Mouse (Mus musculus) heart, embryonic 10.5 days (tissue): ENCODE measurements around the gene Klhl7. TPM values are rescaled to one million over a fixed set of nuclear protein-coding genes. Genes with fewer than 3 reads are reported as not detected.

Source experiments
- DNase-seq: peaks from one replicate; pipeline ENCODE4 v3.0.0-alpha.2; 2017; ENCODE audit warnings: low spot score
- H3K27ac ChIP-seq: fragments of 300-500 bp; sonication (generic); 2 replicates; pipeline ENCODE4 v1.5.1; 2016; ENCODE audit warnings: mild to moderate bottlenecking
- H3K27me3 ChIP-seq: fragments of 300-500 bp; sonication (generic); 2 replicates; pipeline ENCODE4 v1.6.1; 2016; ENCODE audit warnings: mild to moderate bottlenecking; ENCODE audit not compliant: poor library complexity, insufficient read depth, severe bottlenecking
- H3K36me3 ChIP-seq: fragments of 300-500 bp; sonication (generic); 2 replicates; pipeline ENCODE4 v1.6.1; 2016; ENCODE audit warnings: mild to moderate bottlenecking, moderate library complexity
- H3K4me1 ChIP-seq: fragments of 300-500 bp; sonication (generic); 2 replicates; pipeline ENCODE4 v1.6.1; 2016; ENCODE audit warnings: mild to moderate bottlenecking
- H3K4me3 ChIP-seq: fragments of 300-500 bp; sonication (generic); 2 replicates; pipeline ENCODE4 v1.5.1; 2016; ENCODE audit warnings: mild to moderate bottlenecking, moderate library complexity
- H3K9me3 ChIP-seq: fragments of 300-500 bp; sonication (generic); 2 replicates; pipeline ENCODE4 v1.6.1; 2016; ENCODE audit warnings: mild to moderate bottlenecking, moderate library complexity
- WGBS: fragments of 180-500 bp; shearing (Covaris S2); methylation state at CpG from one replicate; pipeline ENCODE4 v1.1.7; 2016; 5-methylcytosine and 5-hydroxymethylcytosine counted together
- polyA plus RNA-seq: library from polyadenylated mRNA; unstranded; fragments of >200 nt; fragmentation: Nextera tagmentation; extraction: Ambion mirVana; gene quantifications from 2 replicates; pipeline ENCODE4 v1.2.1, GENCODE M21; 2016

Klhl7 gene
- polyA plus RNA-seq, 1 experiment from 2014 or later, result 45.0 TPM

DNA sequence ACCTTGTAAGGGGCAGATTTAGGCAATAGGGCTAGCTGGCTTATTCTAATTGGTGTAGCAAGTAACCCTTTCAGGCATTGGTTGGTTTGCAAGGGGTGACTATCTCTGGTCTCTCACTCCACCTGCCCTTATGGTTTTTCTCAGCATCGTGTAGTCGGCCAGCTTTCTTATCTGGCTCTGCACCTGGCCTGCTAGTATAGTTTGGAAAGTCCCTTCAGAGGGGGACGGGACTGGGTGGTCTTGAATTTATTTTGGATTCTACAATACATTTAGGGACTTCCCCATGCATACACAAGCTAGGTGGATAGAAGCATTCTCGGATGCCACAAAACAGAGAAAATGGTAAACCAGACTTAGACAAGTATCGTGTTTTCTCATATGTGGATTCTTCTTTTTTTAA is 46.6 kb downstream of the Klhl7 start:
- Histone ChIP-seq H3K4me1 (peaks cover 6% of the 10 kb centered on the region; the same call in 1 of the 2 replicates), H3K27ac (no peak overlapping the region), H3K9me3 (no peaks in the 10 kb centered on the region), H3K4me3 (no peak overlapping the region), H3K27me3 (no peaks in the 10 kb centered on the region), H3K36me3 (peaks cover 72% of the 10 kb centered on the region)
- no peak for DNase-seq
- WGBS, result 78% methylated on average over 5 of the region's 5 CpGs

DNA sequence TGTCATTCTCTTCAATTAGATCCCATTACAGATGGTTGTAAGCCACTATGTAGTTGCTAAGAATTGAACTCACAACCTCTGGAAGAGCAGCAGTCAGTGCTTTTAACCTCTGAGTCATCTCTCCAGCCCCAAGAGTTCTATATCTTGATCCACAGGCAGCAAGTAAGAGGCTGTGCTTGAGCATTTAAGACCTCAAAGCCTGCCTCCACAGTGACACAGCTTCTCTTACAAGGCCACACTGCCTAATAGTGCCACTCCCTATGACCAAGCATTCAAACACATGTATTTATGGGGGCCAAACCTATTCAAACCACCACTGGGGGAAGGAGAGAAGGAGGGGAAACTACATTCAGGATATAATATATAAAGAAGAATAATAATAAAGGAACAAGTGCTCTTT is 51.8 kb downstream of the Klhl7 start:
- no peak overlapping the region for H3K27ac ChIP-seq
- H3K4me3 ChIP-seq, result no peak overlapping the region
- no peaks in the 10 kb centered on the region for H3K4me1 ChIP-seq
- H3K36me3 ChIP-seq, result peaks cover 56% of the 10 kb centered on the region
- no peak for DNase-seq
- H3K27me3 ChIP-seq, result no peaks in the 10 kb centered on the region
- H3K9me3 ChIP-seq, result no peaks in the 10 kb centered on the region

DNA sequence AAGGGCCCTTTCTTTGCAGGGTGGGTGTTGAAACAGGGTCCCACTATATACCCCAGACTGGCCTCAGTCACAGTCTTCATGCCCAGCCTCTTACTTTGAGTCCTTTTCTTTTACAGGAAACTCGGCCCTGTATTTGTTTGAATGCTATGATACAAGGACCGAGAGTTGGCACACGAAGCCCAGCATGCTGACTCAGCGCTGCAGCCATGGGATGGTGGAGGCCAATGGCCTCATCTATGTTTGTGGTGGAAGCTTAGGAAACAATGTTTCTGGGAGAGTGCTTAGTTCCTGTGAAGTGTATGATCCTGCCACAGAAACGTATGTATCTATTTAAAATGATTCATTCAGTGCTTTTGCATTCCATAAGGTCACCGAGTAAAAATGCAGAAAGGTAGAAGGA is 56.4 kb downstream of the Klhl7 start:
- DNase-seq, result no peak
- no peak overlapping the region for H3K4me3 ChIP-seq
- no peaks in the 10 kb centered on the region for H3K4me1 ChIP-seq
- WGBS, result 86% methylated on average over 6 of the region's 6 CpGs
- peaks cover 50% of the 10 kb centered on the region for H3K36me3 ChIP-seq
- H3K27me3 ChIP-seq, result no peaks in the 10 kb centered on the region
- H3K27ac ChIP-seq, result no peak overlapping the region
- no peaks in the 10 kb centered on the region for H3K9me3 ChIP-seq

DNA sequence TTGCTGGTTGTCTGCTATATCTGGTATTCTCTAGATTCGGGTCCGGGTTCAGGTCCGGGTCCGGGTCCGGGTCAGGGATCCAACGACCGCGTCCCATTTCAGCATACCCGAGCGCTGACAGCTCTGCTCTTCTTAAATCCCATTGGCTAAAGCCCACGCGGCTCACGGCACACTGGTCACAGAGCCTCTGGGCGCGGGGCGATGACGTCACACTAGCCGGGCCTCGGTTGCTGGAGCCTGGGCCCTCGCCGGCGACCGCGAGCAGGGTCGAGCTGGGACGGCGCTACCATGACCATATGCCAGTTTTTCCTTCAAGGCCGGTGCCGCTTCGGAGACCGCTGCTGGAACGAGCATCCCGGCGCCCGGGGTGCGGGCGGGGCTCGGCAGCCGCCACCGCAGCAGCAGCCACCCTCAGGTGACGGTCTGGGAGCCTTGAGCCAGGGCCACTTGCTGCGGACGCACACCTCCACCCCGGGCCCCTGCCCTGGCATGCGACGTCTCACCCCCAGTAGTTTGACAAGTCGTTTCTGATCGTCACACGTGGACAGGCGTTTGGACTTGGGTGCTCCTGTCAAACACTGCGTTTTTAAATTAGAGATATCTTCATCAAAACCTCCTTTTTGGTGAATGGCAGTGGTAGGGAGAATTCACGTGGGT is 64.5 kb downstream of the Klhl7 start, which contains the start of gene Nupl2:
TSS of gene Nupl2 (plus strand) at position 175 of the 657 bp plus-strand sequence.
- WGBS, result under 1% methylated on average over 52 of the region's 52 CpGs
- Histone ChIP-seq H3K27me3 (no peaks in the 10 kb centered on the region), H3K9me3 (no peaks in the 10 kb centered on the region), H3K4me3 (peak within 1 kb of the TSS; percentile 99), H3K4me1 (peaks cover 7% of the 10 kb centered on the region; the same call in 1 of the 2 replicates), H3K27ac (peak within 1 kb of the TSS; percentile 98), H3K36me3 (peaks cover 16% of the 10 kb centered on the region)
- DNase-seq, result peak; percentile 97

DNA sequence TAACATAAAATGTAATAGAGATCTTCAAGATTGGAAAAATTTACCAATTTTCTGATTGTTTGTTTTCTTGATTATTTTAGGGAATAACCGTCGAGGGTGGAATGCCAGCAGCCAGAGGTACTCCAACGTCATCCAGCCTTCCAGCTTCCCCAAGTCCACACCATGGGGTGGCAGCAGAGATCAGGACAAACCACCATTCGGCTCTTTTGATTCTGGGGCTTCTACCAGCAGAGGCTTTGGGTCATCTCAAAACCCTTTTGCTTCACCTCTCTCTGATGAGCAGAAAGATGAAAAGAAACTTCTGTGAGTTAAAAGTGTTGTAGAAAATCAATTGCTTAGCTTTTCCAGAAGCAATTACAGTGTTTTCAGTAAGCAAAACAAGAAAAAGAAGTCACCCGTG is 66.9 kb downstream of the Klhl7 start:
- DNase-seq, result no peak
- WGBS, result 50% methylated on average over 5 of the region's 5 CpGs
- Histone ChIP-seq H3K27me3 (no peaks in the 10 kb centered on the region), H3K27ac (no peak overlapping the region), H3K4me3 (no peak overlapping the region), H3K36me3 (peaks cover 25% of the 10 kb centered on the region), H3K9me3 (no peaks in the 10 kb centered on the region), H3K4me1 (peaks cover 7% of the 10 kb centered on the region; the same call in 1 of the 2 replicates)

DNA sequence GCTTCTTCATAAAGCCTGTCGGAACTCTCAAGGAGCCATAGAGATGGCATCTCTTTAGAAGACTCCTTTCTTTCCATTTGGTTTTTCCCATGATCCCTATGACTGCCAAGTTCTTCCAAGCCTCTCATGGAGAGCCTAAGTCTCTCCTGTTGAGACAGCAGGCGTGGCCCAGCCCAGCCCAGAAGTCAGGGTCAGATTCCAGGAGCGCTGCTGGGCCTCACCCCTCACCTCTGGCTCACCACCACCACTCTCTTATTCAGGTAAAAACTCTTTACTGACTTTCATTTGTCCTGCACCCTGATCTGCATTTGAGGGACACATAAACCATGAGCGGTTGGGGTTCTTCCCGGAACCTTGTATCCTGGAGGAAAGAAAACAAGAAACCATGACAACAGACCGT is 69.5 kb downstream of the Klhl7 start:
- Histone ChIP-seq H3K27me3 (no peaks in the 10 kb centered on the region), H3K9me3 (no peaks in the 10 kb centered on the region), H3K4me1 (peaks cover 7% of the 10 kb centered on the region; the same call in 1 of the 2 replicates), H3K27ac (no peak overlapping the region), H3K4me3 (no peak overlapping the region), H3K36me3 (peaks cover 37% of the 10 kb centered on the region)
- 92% methylated on average over 6 of the region's 6 CpGs for WGBS
- DNase-seq, result no peak

DNA sequence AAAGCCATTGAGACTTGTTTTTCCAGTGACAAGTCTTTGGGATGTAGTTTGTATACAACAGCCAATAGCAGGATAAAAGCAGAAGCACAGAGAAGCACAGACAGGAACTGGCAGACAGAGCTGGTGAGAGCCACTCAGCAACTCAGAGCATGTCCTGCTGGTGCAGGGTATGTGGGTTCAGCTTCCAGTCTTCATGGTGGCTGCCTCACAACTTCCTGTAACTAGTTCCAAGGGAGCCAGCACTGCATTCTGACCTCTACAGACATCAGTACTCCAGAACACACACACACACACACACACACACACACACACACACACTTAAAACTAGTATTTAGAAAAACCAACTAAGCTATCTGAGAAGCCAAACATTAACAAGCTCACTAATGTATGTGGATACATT is 71.7 kb downstream of the Klhl7 start:
- no peaks in the 10 kb centered on the region for H3K27me3 ChIP-seq
- no peak for DNase-seq
- H3K4me1 ChIP-seq, result no peaks in the 10 kb centered on the region
- H3K27ac ChIP-seq, result no peak overlapping the region
- H3K4me3 ChIP-seq, result no peak overlapping the region
- H3K9me3 ChIP-seq, result no peaks in the 10 kb centered on the region
- H3K36me3 ChIP-seq, result peaks cover 41% of the 10 kb centered on the region

DNA sequence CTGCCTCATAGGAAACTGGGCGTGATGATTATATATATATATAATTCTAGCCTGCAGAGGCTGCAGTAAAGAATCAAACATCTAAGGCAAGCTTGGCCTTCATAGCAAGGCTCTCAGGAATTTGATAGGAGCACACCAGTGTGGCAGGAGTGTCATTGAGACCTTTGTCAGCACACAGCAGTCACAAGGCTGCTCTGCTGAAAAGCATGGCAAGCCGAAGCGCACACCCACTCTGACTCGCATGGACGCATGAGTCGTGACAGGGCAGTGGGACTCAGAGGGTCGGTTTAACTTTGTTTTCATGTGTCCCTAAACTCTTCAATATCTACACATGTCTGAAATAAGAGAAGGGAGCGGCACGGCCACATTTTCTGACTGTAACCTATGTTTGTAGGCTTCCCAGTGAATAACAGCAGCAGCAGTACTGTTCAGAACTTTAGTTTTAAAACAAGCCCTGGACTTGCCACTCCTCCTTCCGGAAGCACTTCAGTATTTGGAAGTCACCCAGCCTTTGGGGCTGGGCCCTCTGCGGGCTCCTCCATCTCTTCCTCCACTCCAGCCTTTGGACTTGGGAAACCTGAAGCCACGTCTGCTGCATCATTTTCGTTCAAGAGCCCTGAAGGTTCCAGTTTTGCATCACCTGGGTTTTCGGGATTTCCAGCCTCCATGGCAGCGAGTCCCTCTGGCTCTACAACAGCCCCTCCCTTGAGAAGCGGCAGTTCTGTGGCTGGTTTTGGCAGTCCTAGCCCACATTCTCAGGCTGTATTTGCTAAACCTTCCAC is 81.3 kb downstream of the Klhl7 start:
- H3K4me3 ChIP-seq, result no peak overlapping the region
- H3K27ac ChIP-seq, result no peak overlapping the region
- DNase-seq, result peak; percentile 60
- H3K27me3 ChIP-seq, result no peaks in the 10 kb centered on the region
- H3K4me1 ChIP-seq, result no peaks in the 10 kb centered on the region
- H3K9me3 ChIP-seq, result no peaks in the 10 kb centered on the region
- H3K36me3 ChIP-seq, result peaks cover 67% of the 10 kb centered on the region
- 87% methylated on average over 16 of the region's 16 CpGs for WGBS

DNA sequence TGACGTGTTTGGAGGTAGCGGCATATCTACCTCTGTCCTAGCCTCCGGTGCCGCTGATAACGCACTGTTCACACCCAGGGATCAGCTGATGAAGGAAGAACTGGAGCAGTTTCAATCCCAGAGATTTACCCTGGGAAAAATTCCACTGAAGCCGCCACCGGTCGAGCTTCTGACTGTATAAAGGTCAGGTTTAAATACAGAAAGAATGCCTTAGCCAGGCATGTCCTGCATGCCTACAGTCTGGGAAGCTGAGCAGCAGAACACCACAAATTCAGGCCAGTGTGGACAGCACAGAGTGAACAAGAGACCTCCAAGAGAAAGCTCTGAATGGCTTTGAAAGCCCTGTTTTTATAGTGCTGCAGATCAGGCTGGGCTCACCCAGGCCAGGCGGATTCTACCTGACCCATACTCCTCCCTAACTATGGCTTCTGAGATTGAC is 81.9 kb downstream of the Klhl7 start:
- Histone ChIP-seq H3K36me3 (peaks cover 68% of the 10 kb centered on the region), H3K9me3 (no peaks in the 10 kb centered on the region), H3K4me3 (no peak overlapping the region), H3K27me3 (no peaks in the 10 kb centered on the region), H3K4me1 (no peaks in the 10 kb centered on the region), H3K27ac (no peak overlapping the region)
- WGBS, result 81% methylated on average over 9 of the region's 9 CpGs
- DNase-seq, result peak; percentile 45

DNA sequence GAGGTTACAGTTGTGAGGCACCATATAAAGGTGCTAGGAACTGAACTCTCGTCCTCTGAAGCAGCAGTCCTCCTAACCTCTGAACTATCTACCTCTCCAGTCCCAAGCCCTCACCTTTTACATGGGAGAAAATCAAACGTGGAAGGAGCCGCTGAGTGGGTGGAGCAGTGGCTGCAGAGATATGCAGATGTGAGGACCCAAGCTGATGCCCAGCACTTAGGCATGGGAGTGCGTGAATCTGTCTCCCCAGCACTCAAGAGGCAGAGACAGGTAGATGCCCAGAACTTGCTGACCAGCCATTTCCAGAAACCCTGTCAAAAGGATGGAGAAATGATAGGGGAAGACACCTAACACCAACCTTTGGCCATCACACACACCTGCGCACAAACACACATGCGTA is 82.7 kb downstream of the Klhl7 start:
- DNase-seq, result peak; percentile 66
- Histone ChIP-seq H3K27ac (no peak overlapping the region), H3K36me3 (peaks cover 62% of the 10 kb centered on the region)

DNA sequence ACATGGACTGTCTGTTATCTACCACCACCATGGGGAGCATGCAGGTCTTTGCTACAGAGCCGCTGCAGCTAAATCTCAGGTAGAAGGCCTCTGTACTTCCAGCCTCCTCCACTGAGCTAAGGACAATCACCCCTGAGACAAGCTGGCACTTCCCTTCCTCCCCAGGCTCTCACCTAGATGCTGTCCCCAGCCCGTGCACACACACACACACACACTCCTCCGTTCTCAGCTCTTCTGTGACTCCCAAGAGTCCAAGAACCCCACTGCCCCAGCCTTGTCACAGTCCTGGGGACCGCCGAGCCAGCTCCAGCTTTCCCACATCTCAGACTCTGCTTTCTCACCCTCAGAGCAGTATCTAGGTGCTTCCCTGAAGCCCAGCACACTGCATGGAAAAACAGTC is 83.6 kb downstream of the Klhl7 start:
- H3K4me1 ChIP-seq, result no peaks in the 10 kb centered on the region
- no peak overlapping the region for H3K4me3 ChIP-seq
- no peak overlapping the region for H3K27ac ChIP-seq
- DNase-seq, result peak; percentile 68
- WGBS, result 83% methylated on average over 5 of the region's 5 CpGs
- no peaks in the 10 kb centered on the region for H3K9me3 ChIP-seq
- H3K27me3 ChIP-seq, result no peaks in the 10 kb centered on the region
- peaks cover 54% of the 10 kb centered on the region for H3K36me3 ChIP-seq

More for the DNA sequence above, 82.7 kb downstream of the Klhl7 start:
- 87% methylated on average over 6 of the region's 6 CpGs for WGBS
- no peaks in the 10 kb centered on the region for H3K27me3 ChIP-seq
- H3K4me1 ChIP-seq, result no peaks in the 10 kb centered on the region
- no peaks in the 10 kb centered on the region for H3K9me3 ChIP-seq
- H3K4me3 ChIP-seq, result no peak overlapping the region

DNA sequence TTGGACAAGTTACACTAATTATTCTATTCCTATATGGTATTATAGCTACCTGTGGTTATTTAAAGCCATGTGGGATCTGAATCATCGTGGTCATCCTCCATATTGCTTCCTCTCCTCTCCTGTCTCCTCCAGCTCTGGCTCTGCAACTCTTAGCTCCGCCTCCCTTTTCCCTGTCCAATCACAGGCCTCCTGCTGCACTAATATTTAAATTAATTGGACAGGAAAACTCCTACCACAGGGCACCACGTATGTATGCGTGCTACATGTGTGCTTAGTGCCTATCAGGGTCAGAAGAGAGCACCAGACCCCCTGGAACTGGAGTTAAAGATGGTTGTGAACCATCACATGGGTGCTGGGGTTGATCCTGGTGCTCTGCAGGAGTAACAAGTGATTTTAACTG is 88.1 kb downstream of the Klhl7 start:
- no peak overlapping the region for H3K4me3 ChIP-seq
- no peaks in the 10 kb centered on the region for H3K9me3 ChIP-seq
- no peaks in the 10 kb centered on the region for H3K27me3 ChIP-seq
- H3K4me1 ChIP-seq, result no peaks in the 10 kb centered on the region
- peaks cover 23% of the 10 kb centered on the region for H3K36me3 ChIP-seq
- no peak overlapping the region for H3K27ac ChIP-seq
- DNase-seq, result no peak
- 75% methylated on average over 4 of the region's 4 CpGs for WGBS

DNA sequence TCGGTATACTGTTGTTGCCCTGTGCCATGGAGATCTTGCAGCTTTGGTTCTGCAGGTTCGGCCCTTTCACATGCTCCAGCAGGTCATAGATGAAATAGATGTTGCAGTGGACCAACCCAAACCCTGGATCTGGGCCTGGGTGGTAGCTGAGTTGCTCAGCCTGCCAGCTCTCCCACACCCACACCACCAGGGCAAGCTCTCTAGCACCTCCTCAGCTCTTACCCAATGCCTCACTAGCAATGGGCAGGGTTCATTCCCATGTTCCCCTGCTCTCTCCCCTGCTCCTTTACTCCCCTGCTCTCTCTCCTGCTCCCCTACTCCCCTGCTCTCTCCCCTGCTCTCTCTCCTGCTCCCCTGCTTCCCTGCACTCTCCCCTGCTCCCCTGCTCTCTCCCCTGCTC is 91.4 kb downstream of the Klhl7 start:
- Histone ChIP-seq H3K9me3 (no peaks in the 10 kb centered on the region), H3K4me3 (no peak overlapping the region), H3K27me3 (no peaks in the 10 kb centered on the region), H3K4me1 (no peaks in the 10 kb centered on the region), H3K36me3 (peaks cover 3% of the 10 kb centered on the region), H3K27ac (no peak overlapping the region)
- DNase-seq, result no peak
- 81% methylated on average over 2 of the region's 2 CpGs for WGBS
